Mouse (Mus musculus) olfactory bulb, adult 2 months (tissue): ENCODE results near the gene Glis3.

Source experiments
- CTCF ChIP-seq: fragments of 200-500 bp; IDR thresholded peaks from 2 replicates; pipeline ENCODE4 v1.5.1; 2012; ENCODE audit warnings: low read depth, mild to moderate bottlenecking, low read length, moderate library complexity; ENCODE audit not compliant: insufficient read depth
- POLR2A ChIP-seq: fragments of 200-500 bp; IDR thresholded peaks from 2 replicates; pipeline ENCODE4 v1.6.1; 2012; ENCODE audit warnings: mild to moderate bottlenecking, low read depth, low read length, moderate library complexity; ENCODE audit not compliant: insufficient read depth

- TF ChIP-seq POLR2A: no peak
- no peak for TF ChIP-seq CTCF
Measured at GRCm38 (mm10) chr19:28452951-28453520, 226.8 kb downstream of the Glis3 start.
